Mouse (Mus musculus): Measurements from ENCODE around the gene Tmem186. TPM values are rescaled to one million over a fixed set of nuclear protein-coding genes. Genes with fewer than 3 reads are reported as not detected.

Gene Tmem186
- polyA plus RNA-seq (2016; fragmentation: Nextera tagmentation; extraction: Ambion mirVana) = 24.3 and 25.4 TPM in 2 replicates

DNA sequence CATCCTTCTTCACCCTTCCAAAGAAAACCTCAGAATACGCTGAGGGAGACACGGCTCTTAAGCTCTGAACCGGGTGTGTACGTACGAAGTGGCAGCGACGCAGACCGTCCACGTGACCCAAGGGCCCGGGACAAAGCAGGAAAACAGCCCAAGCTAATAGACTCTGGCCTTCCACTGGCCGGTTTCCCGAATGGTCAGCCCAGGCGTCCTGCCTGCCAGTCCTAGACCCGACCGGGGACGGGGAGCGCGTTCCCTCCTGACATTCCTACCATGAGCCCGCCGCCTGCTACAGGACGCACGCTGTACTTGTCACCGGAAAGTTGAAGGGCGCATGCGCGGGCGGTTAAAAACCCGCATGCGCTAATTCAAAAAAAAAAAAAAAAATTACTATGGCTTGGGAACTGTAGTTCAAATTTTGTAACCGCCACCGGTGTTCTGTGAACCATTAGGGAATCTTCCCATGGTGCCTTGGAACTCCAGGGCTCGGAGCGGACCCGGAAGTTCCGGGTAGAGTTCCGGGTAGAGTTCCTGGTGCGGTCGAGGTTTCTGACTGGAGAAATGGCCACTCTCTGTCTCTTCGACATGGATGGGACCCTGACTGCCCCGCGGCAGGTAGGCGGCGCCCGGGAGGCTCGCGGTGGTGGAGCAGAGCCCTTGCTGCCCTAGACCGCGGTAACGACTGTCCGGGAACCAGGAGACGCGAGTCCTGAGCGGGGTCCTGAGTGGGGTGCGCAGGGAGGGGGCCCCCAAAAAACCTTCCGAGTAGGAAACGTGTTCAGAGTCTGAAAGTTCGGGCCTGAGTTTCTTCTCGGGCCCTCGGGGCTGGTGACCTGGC, at the start of gene Tmem186, which contains the start of gene Pmm2:
Tmem186 (minus strand) TSS at position 496 of the 835 bp plus-strand sequence.
Pmm2 (plus strand) TSS at position 458 of the 835 bp plus-strand sequence.
- H3K9ac ChIP-seq = peak within 1 kb of the TSS; percentile 86
- peaks cover 21% of the 10 kb centered on the region for H3K4me1 ChIP-seq
- H3K27me3 ChIP-seq = no peaks in the 10 kb centered on the region
- H3K36me3 ChIP-seq (replicated peaks) = peaks cover 21% of the 10 kb centered on the region
- H3K27ac ChIP-seq = peak within 1 kb of the TSS; percentile 88
- H3K4me3 ChIP-seq (replicated peaks) = peak within 1 kb of the TSS; percentile 79
- ATAC-seq (ENCODE audit: low FRiP score) = peak; percentile 92
- peak within 1 kb of the TSS; percentile 89 for H3K4me2 ChIP-seq
- no peaks in the 10 kb centered on the region for H3K9me3 ChIP-seq
- under 1% methylated on average over 59 of the region's 59 CpGs for WGBS

DNA sequence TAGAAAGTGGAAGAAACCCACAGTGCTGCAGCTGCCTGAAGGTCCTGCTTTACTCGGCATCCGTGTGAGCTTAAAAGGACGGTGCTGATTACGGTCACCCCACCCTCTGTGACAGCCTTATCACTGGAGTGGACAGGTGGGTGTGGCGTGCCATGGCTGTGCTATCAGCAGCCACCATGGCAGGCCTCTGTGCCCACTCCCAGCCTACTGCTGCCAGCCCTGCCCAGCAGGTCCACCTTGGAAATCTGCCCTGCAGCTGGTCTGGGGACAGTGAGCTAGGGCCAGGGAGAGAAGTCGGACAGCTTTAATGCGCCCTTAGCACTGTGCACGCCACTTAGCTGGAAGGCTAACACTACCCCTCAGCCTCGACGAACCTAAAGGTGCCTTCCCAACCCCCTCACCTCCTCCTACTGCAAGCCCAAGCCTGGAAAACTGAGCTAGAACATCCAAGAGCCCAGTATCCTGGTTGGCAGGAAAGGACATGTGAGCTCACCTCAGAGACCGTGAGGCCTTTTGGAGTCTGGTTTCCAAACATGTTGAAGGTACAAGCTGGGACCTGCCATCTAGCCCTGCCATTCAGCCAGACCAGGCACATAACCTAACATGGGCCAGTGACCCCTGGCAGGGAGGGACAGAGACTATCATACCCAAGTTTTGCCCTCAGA, 49.5 kb upstream of the Tmem186 start:
- ATAC-seq (ENCODE audit: low FRiP score) = peak; percentile 47; the same call in 1 of the 2 replicates
- peaks cover 60% of the 10 kb centered on the region for H3K36me3 ChIP-seq (replicated peaks)
- WGBS = 83% methylated on average over 11 of the region's 11 CpGs
- H3K9me3 ChIP-seq = no peaks in the 10 kb centered on the region
- H3K4me1 ChIP-seq = no peaks in the 10 kb centered on the region
- no peak overlapping the region for H3K4me2 ChIP-seq
- no peak overlapping the region for H3K4me3 ChIP-seq (replicated peaks)
- no peak overlapping the region for H3K27ac ChIP-seq
- H3K9ac ChIP-seq = no peak overlapping the region
- no peaks in the 10 kb centered on the region for H3K27me3 ChIP-seq

DNA sequence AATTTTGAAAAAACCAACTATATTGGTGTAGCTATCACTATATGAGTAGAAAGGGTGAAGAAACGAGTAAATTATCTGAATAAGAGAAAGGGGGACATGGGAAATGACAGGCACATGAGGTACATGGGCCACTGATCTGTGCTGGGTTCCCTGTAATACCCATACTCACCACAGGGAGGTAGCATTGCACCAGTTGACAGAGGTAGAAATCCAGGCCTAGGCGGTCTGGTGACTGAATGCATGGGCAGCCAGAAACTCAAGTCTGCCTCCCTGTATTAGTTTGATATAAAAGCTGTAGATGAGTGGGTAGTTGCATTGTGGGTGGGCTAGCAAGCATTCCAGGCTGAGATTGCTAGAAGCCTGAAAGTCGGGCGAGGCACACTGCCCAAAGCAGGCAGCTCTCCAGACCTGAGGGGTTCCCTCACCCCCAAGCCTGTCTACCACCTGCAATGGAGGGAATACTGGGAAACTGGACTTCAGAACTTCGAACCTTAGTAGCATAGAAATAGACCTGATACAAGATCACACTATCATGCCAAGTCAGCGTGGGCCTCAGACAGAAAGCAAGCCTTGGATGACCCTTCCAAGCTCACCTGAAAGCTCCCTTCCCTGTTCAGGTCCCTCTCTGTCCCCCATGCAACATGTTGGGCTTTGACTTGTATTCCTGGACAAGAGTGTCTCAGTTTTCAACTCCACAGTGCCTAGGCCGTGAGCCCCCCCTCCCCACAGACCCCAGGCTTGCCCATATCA, 48.8 kb upstream of the Tmem186 start:
- H3K9ac ChIP-seq = no peak overlapping the region
- peaks cover 53% of the 10 kb centered on the region for H3K36me3 ChIP-seq (replicated peaks)
- H3K9me3 ChIP-seq = no peaks in the 10 kb centered on the region
- no peaks in the 10 kb centered on the region for H3K27me3 ChIP-seq
- H3K27ac ChIP-seq = no peak overlapping the region
- no peaks in the 10 kb centered on the region for H3K4me1 ChIP-seq
- H3K4me2 ChIP-seq = no peak overlapping the region
- WGBS = 62% methylated on average over 7 of the region's 7 CpGs
- H3K4me3 ChIP-seq (replicated peaks) = no peak overlapping the region
- peak; percentile 64; the same call in 1 of the 2 replicates for ATAC-seq (ENCODE audit: low FRiP score)

DNA sequence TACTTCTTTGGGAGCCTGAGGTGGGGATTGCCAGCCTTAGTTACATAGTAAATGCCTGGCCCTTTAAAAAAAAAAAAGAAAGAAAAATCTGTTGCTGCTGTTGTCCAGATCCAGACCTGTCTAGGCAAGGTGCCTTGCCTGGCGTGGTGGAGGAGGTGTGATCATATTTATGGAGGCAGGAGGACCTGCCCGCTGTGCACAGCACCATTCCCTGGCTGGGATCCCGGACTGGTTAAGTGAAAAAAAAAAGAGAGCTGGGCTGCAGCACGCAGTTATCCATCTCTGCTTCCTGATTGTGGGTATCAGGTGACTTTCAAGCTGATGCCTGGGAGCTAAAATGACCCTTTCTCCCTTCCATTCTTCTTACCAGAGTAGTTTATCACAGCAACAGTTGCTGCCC, 47.6 kb upstream of the Tmem186 start:
- Histone ChIP-seq H3K27ac (no peak overlapping the region), H3K4me2 (no peak overlapping the region), H3K36me3 (replicated peaks) (peaks cover 41% of the 10 kb centered on the region), H3K27me3 (no peaks in the 10 kb centered on the region), H3K9ac (no peak overlapping the region), H3K9me3 (no peaks in the 10 kb centered on the region), H3K4me3 (replicated peaks) (no peak overlapping the region), H3K4me1 (no peaks in the 10 kb centered on the region)
- ATAC-seq (ENCODE audit: low FRiP score) = no peak
- 89% methylated on average over 4 of the region's 4 CpGs for WGBS

DNA sequence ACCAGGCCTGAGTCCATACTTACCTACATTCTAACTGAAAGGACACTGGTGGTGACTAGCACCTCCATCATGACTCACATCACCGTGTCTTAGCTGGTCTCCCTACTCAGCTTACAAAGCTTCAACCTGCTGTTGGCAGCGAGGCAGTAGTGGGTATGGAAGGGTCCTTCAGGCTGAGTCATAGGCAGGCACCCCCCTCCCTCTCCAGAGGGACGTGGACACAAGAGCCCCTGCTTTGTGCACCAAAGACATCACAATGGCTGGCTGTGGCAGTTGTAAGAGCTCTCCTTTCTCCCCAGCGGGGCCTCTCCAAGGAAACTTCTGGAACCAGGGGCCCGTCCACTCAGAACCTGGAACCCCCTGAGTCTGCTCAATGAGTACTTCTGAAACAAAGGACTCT, 43.0 kb upstream of the Tmem186 start, which contains the start of gene Gm5767:
Gm5767 (plus strand) TSS at position 301 of the 400 bp plus-strand sequence.
- H3K36me3 ChIP-seq (replicated peaks) = peaks cover 8% of the 10 kb centered on the region; the same call in 1 of the 2 replicates
- no peaks in the 10 kb centered on the region for H3K27me3 ChIP-seq
- no peak within 1 kb of the TSS for H3K4me3 ChIP-seq (replicated peaks)
- H3K4me2 ChIP-seq = no peak within 1 kb of the TSS
- 80% methylated on average over 5 of the region's 5 CpGs for WGBS
- H3K4me1 ChIP-seq = no peaks in the 10 kb centered on the region
- no peak for ATAC-seq (ENCODE audit: low FRiP score)
- no peak within 1 kb of the TSS for H3K9ac ChIP-seq
- H3K27ac ChIP-seq = no peak within 1 kb of the TSS
- no peaks in the 10 kb centered on the region for H3K9me3 ChIP-seq

DNA sequence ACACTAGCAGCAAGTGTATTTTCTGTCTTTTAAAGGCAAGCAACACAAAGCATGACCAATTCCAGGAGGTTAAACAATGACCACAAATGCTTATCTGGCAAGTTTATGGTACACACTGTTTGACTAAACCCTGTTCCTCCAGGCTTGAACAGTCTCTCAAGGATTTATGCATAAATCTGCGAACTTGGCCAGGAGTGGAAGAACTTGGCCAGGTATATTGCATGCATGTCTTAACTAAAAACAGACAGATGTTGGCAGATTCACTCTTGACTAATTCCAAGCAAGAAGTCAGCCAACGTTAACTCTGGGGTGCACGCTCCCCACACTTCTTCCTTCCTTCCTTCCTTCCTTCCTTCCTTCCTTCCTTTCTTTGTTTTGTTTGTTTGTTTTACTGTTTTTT, 42.3 kb upstream of the Tmem186 start:
- no peak overlapping the region for H3K27ac ChIP-seq
- H3K4me2 ChIP-seq = no peak overlapping the region
- WGBS = 95% methylated on average over 3 of the region's 3 CpGs
- H3K9me3 ChIP-seq = no peaks in the 10 kb centered on the region
- no peaks in the 10 kb centered on the region for H3K4me1 ChIP-seq
- no peak overlapping the region for H3K4me3 ChIP-seq (replicated peaks)
- peaks cover 5% of the 10 kb centered on the region; the same call in 1 of the 2 replicates for H3K36me3 ChIP-seq (replicated peaks)
- no peak for ATAC-seq (ENCODE audit: low FRiP score)
- no peaks in the 10 kb centered on the region for H3K27me3 ChIP-seq
- H3K9ac ChIP-seq = no peak overlapping the region

DNA sequence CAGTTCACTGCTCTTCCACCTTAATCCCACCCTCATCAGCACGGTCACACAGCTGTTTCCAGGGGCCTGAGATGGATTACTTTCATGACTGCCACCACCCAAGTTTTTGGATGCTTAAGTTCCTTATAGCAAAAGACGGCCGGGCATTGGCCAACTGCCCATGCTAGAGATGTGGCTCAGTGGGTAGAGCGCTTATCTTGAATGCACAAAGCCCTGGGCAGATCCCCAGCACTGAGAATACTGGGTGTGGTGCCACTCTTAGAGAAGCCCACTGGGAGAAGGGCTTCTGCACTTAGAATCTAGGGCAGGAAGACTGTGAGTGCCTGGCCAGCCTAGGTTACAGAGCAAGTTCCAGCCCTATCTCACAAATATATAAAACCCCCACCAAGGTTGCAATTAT, 41.2 kb upstream of the Tmem186 start:
- H3K27me3 ChIP-seq = peaks cover 7% of the 10 kb centered on the region
- no peaks in the 10 kb centered on the region for H3K4me1 ChIP-seq
- H3K9me3 ChIP-seq = no peaks in the 10 kb centered on the region
- no peak for ATAC-seq (ENCODE audit: low FRiP score)
- H3K4me2 ChIP-seq = no peak overlapping the region
- no peak overlapping the region for H3K4me3 ChIP-seq (replicated peaks)
- 87% methylated on average over 4 of the region's 4 CpGs for WGBS
- H3K27ac ChIP-seq = no peak overlapping the region
- H3K9ac ChIP-seq = no peak overlapping the region
- no peaks in the 10 kb centered on the region for H3K36me3 ChIP-seq (replicated peaks)

DNA sequence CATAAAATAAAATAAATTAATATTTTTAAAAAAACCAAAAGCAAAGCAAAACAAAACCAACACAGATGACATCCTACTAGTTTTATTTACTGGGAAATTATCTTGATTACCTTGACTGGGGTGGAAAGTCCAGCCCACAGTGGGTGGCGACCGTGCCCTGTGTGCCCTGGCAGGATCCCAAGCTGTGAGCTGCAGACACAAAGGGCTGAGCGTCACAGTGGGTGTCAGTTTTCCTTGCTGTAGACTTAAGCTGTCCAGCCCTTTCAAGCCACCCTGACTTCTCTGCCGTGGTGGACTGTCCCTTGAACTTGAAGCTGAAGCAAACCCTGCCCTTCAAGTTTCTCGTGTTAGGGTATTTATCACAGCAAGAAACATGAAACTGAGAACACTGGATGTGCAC, 40.5 kb upstream of the Tmem186 start:
- Histone ChIP-seq H3K9me3 (no peaks in the 10 kb centered on the region), H3K36me3 (replicated peaks) (no peaks in the 10 kb centered on the region), H3K27me3 (peaks cover 13% of the 10 kb centered on the region), H3K4me3 (replicated peaks) (no peak overlapping the region), H3K4me2 (no peak overlapping the region), H3K4me1 (no peaks in the 10 kb centered on the region), H3K9ac (no peak overlapping the region), H3K27ac (no peak overlapping the region)
- 55% methylated on average over 5 of the region's 5 CpGs for WGBS
- no peak for ATAC-seq (ENCODE audit: low FRiP score)

DNA sequence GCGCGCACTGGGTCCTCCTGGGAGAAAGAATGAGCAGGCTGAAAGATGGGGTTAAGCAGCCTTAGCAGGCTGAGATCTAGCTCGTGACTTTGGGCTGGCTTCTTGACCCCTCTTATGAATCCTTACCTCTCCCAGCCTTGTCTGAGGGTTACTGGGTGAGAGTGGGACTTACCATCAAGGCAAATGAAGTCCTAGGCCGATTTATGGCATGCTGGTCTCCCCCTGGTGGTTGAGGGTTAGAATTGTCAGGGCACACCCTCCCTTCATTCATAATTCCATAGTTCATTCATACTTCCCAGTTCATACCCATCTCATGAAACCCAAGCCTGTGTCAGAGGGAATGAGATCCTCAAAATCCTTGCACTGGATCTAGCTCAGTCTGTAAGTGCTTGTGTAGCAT, 39.3 kb upstream of the Tmem186 start:
- Histone ChIP-seq H3K4me3 (replicated peaks) (no peak overlapping the region), H3K4me2 (no peak overlapping the region), H3K27ac (no peak overlapping the region), H3K9me3 (no peaks in the 10 kb centered on the region), H3K27me3 (peaks cover 14% of the 10 kb centered on the region), H3K36me3 (replicated peaks) (no peaks in the 10 kb centered on the region), H3K4me1 (no peaks in the 10 kb centered on the region), H3K9ac (no peak overlapping the region)
- no peak for ATAC-seq (ENCODE audit: low FRiP score)
- 50% methylated on average over 4 of the region's 4 CpGs for WGBS

DNA sequence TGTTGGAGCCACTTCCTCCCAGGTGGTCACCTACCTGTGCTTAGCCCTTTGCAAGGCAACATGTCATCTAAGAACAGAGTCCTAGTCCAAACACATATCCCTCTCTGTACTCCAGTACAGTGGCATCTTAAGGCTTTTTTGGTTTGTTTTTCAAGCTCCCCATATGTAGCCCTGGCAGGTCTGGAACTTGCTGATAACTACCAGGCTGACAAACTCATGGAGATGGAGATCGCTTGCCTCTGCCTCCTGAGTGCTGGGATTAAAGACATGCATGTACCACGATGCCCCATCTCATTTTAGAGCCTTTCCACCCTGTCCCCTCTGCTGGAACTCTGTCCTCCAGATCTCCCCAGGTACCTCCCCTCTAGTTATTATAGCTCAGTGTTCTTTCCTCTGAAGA, 38.7 kb upstream of the Tmem186 start:
- Histone ChIP-seq H3K36me3 (replicated peaks) (no peaks in the 10 kb centered on the region), H3K27ac (no peak overlapping the region), H3K9ac (no peak overlapping the region), H3K4me2 (no peak overlapping the region), H3K27me3 (peaks cover 14% of the 10 kb centered on the region), H3K4me1 (0 out of 2 replicates have a peak, but pooled peaks cover under 1% of the 10 kb centered on the region), H3K4me3 (replicated peaks) (no peak overlapping the region), H3K9me3 (no peaks in the 10 kb centered on the region)
- no peak for ATAC-seq (ENCODE audit: low FRiP score)
- 74% methylated on average over 2 of the region's 2 CpGs for WGBS

DNA sequence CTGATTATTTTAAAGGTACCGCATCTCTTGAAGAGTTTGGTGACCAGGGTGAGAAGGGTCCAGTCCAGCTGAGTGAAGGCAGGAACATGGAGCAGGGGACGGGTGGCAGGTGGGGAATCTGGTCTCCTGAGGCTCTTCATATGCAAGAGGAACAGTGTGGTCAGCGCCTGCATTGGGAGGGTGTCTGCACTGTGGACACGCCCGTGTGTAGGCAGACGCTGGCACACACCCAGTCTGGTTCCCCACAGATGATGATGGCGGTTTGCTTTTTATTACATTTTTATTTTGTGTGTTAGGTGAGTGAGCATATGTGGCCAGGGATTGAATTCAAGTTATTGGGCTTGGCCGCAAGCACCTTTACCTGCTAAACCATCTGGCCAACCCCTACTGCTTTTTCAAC, 38.0 kb upstream of the Tmem186 start:
- Histone ChIP-seq H3K27me3 (peaks cover 14% of the 10 kb centered on the region), H3K27ac (no peak overlapping the region), H3K9me3 (no peaks in the 10 kb centered on the region), H3K4me3 (replicated peaks) (no peak overlapping the region), H3K4me1 (peaks cover 7% of the 10 kb centered on the region), H3K9ac (no peak overlapping the region), H3K36me3 (replicated peaks) (no peaks in the 10 kb centered on the region), H3K4me2 (no peak overlapping the region)
- 82% methylated on average over 8 of the region's 8 CpGs for WGBS
- no peak for ATAC-seq (ENCODE audit: low FRiP score)

DNA sequence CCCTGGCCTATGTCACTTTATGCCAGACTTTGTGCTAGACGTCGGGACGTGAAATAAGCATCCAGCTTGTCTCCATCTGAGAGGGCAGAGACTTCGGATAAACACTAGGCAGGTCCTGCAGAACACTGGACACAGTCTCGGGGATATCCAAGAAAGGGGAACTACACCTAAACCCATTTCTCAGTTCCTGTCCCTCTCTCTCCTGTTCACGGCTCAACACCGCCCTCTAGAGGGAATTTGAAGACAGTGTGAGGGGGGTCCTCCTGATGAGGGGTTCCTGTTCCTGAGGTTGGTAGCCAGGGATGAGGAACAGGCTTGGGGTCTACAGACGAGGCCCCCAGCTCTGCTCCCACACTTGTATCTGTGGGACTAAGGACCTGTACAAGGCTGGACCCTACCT, 36.7 kb upstream of the Tmem186 start:
- Histone ChIP-seq H3K4me2 (no peak overlapping the region), H3K9me3 (no peaks in the 10 kb centered on the region), H3K36me3 (replicated peaks) (0 out of 2 replicates have a peak, but pooled peaks cover under 1% of the 10 kb centered on the region), H3K4me3 (replicated peaks) (no peak overlapping the region), H3K27me3 (peaks cover 14% of the 10 kb centered on the region), H3K27ac (no peak overlapping the region), H3K9ac (no peak overlapping the region), H3K4me1 (peaks cover 21% of the 10 kb centered on the region)
- ATAC-seq (ENCODE audit: low FRiP score) = no peak
- 6% methylated on average over 8 of the region's 8 CpGs for WGBS

Data from forebrain, embryonic 12.5 days (tissue).